Mouse (Mus musculus) ES-Bruce4 (cell line): Measurements from ENCODE around the gene Podnl1. TPM values are rescaled to one million over a fixed set of nuclear protein-coding genes. Genes with fewer than 3 reads are reported as not detected.

ENCODE experiments used
- H3K27ac ChIP-seq: 2 replicates; pipeline ENCODE4 v1.5.1; 2012; ENCODE audit warnings: low read length, inconsistent platforms; ENCODE audit not compliant: insufficient read depth
- H3K27me3 ChIP-seq: 2 replicates; pipeline ENCODE4 v1.6.1; 2012; ENCODE audit warnings: mild to moderate bottlenecking, low read length, inconsistent platforms; ENCODE audit not compliant: control insufficient read depth, poor library complexity, insufficient read depth, severe bottlenecking
- H3K36me3 ChIP-seq: 2 replicates; pipeline ENCODE4 v1.6.1; 2012; ENCODE audit warnings: inconsistent platforms, mild to moderate bottlenecking, low read length, moderate library complexity; ENCODE audit not compliant: control insufficient read depth, poor library complexity, insufficient read depth, severe bottlenecking
- H3K4me1 ChIP-seq: one replicate; pipeline ENCODE4 v1.8.1; 2011; ENCODE audit warnings: low read length; ENCODE audit not compliant: control insufficient read depth, insufficient read depth
- H3K4me3 ChIP-seq: 2 replicates; pipeline ENCODE4 v1.5.1; 2011; ENCODE audit warnings: low read depth, mild to moderate bottlenecking, low read length
- H3K9ac ChIP-seq: 2 replicates; pipeline ENCODE4 v1.6.1; 2012; ENCODE audit warnings: low read depth, mild to moderate bottlenecking, inconsistent platforms; ENCODE audit not compliant: poor library complexity, severe bottlenecking
- H3K9me3 ChIP-seq: replicated peaks from 2 replicates; pipeline ENCODE4 v1.6.1; 2012; ENCODE audit warnings: mild to moderate bottlenecking, low read length, inconsistent platforms; ENCODE audit not compliant: control insufficient read depth, poor library complexity, insufficient read depth, severe bottlenecking
- CTCF ChIP-seq: IDR thresholded peaks from one replicate; pipeline ENCODE4 v1.8.1; 2011; ENCODE audit warnings: low read depth, low read length
- EP300 ChIP-seq: IDR thresholded peaks from 2 replicates; pipeline ENCODE4 v1.6.1; 2011; ENCODE audit warnings: low read depth, low read length; ENCODE audit not compliant: insufficient read depth
- POLR2A ChIP-seq: IDR thresholded peaks from one replicate; pipeline ENCODE4 v1.8.1; 2011; ENCODE audit warnings: low read length; ENCODE audit not compliant: insufficient read depth
- polyA plus RNA-seq: library from polyadenylated mRNA; stranded (reverse); fragments of >200 nt; gene quantifications from 2 replicates; pipeline ENCODE4 v1.2.4, GENCODE M21; 2011; ENCODE audit warnings: low read depth; ENCODE audit not compliant: missing spikeins, insufficient read depth, insufficient read length

The Podnl1 gene
- polyA plus RNA-seq, 1 experiment: 0.33 TPM

- Histone ChIP-seq H3K27ac (no peak overlapping the region), H3K4me3 (no peak overlapping the region), H3K9ac (no peak overlapping the region), H3K9me3 (no peaks in the 10 kb centered on the region), H3K27me3 (no peaks in the 10 kb centered on the region), H3K4me1 (no peaks in the 10 kb centered on the region), H3K36me3 (peaks cover 10% of the 10 kb centered on the region)
- no peak for TF ChIP-seq EP300
- TF ChIP-seq CTCF: no peak
- TF ChIP-seq POLR2A: no peak
Observed at GRCm38 (mm10) chr8:84106216-84107040, 19.4 kb upstream of the Podnl1 start.

DNA sequence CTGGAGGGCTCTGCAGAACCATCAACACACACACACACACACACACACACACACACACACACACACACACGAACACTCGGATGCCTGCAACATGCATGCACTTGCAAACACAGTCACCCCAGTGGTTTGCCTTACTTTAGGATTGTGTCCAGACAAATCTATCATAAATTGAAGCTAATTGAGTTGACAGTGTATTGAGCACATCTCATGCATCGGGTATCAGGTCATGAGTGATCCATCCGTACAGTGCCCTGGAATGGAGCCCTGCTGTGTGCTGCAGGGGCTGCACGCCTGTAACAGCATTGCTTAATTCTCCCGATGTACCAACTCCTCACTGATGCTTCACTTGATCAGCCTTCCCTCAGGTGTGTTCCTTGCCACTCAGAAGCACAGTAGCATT is 10.1 kb upstream of the Podnl1 start:
- Histone ChIP-seq H3K9ac (no peak overlapping the region), H3K4me1 (no peaks in the 10 kb centered on the region), H3K27me3 (no peaks in the 10 kb centered on the region), H3K36me3 (no peaks in the 10 kb centered on the region), H3K9me3 (peaks cover 4% of the 10 kb centered on the region), H3K4me3 (no peak overlapping the region), H3K27ac (no peak overlapping the region)
- TF ChIP-seq POLR2A: no peak
- no peak for TF ChIP-seq EP300
- no peak for TF ChIP-seq CTCF

DNA sequence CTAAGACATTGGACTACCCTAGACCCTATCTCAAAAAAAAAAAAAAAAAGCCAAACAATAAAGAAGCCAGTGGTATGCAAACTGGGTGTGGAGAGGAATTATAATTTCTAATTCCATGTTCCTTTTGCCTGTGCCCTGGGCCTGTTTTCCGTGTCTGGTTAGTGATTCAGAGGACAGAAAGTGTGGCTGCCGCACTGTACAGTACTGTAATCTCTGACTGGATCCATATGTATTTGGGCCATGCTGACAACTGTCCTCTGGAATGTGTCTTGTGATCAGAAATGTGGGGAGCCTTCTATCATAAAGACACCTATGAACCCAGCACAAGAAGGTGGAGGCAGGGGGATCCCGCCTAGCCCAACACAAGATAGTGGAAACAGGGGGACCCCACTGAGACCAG is 3.6 kb upstream of the Podnl1 start:
- Histone ChIP-seq H3K27me3 (no peaks in the 10 kb centered on the region), H3K4me1 (no peaks in the 10 kb centered on the region), H3K9me3 (peaks cover 4% of the 10 kb centered on the region), H3K9ac (no peak overlapping the region), H3K36me3 (no peaks in the 10 kb centered on the region), H3K4me3 (no peak overlapping the region), H3K27ac (no peak overlapping the region)
- TF ChIP-seq POLR2A: no peak
- no peak for TF ChIP-seq CTCF
- no peak for TF ChIP-seq EP300

- no peaks in the 10 kb centered on the region for H3K36me3 ChIP-seq
- no peaks in the 10 kb centered on the region for H3K9me3 ChIP-seq
- TF ChIP-seq CTCF (no peak), POLR2A (no peak), EP300 (no peak)
- H3K4me3 ChIP-seq: no peak overlapping the region
- no peak overlapping the region for H3K27ac ChIP-seq
- H3K9ac ChIP-seq: no peak overlapping the region
- no peaks in the 10 kb centered on the region for H3K27me3 ChIP-seq
- H3K4me1 ChIP-seq: no peaks in the 10 kb centered on the region
Observed at GRCm38 (mm10) chr8:84126742-84127141, 953 bp downstream of the Podnl1 start.

DNA sequence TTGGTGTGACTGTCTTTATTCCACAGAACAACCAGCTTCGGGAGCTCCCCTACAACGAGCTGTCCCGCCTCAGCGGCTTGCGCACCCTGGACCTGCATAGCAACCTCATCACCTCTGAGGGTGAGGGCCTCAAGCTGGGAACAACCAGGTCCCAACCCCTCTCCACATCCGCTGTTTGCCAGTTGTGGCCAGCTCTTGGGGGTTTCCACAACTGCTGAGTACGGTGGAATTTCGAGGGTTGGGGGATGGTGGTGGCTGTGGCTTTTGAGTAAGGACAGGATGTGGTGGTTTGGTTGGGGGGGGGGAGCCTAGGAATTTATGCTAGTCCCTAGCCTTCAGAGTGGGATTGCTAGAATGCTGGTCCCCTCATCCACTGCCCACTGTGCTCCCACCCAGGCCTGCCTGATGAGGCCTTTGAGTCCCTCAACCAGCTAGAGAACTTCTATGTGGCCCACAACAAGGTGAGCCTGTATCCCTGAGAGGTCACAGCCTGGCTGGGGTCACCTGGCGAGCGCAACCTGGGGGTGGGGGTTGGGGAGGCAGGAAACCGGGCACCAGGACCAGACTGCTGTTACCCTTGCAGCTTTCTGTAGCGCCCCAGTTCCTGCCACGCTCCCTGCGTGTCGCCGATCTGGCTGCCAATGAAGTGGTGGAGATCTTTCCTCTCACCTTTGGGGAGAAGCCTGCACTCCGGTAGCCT is 1.6 kb downstream of the Podnl1 start:
- no peaks in the 10 kb centered on the region for H3K4me1 ChIP-seq
- H3K36me3 ChIP-seq: peaks cover under 1% of the 10 kb centered on the region; the same call in 1 of the 2 replicates
- no peak for TF ChIP-seq POLR2A
- TF ChIP-seq CTCF: no peak
- TF ChIP-seq EP300: no peak
- H3K9me3 ChIP-seq: no peaks in the 10 kb centered on the region
- peak overlapping the region; percentile 19; the same call in 1 of the 2 replicates for H3K9ac ChIP-seq
- no peaks in the 10 kb centered on the region for H3K27me3 ChIP-seq
- no peak overlapping the region for H3K27ac ChIP-seq
- H3K4me3 ChIP-seq: no peak overlapping the region; the same call in 1 of the 2 replicates

DNA sequence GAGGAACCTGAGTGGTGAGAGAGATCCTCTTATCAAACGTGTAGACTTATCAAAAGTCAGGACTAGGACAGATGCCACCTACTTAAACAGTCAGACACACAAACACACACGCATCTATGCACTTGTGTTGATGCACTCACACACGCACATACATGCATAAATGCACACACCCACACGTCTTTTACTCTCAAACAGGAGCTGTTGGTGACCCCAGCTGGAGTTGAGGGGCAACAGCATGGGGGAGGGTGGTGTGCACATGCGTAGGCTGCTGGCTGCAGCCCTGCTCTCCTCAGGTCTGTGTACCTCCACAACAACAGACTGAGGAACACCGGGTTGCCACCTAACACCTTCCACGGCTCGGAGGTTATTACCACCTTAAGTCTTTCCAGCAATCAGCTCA is 2.5 kb downstream of the Podnl1 start:
- no peaks in the 10 kb centered on the region for H3K27me3 ChIP-seq
- H3K9ac ChIP-seq: no peak overlapping the region
- no peak overlapping the region for H3K27ac ChIP-seq
- no peaks in the 10 kb centered on the region for H3K9me3 ChIP-seq
- H3K36me3 ChIP-seq: peaks cover 10% of the 10 kb centered on the region
- TF ChIP-seq CTCF (no peak), POLR2A (no peak), EP300 (no peak)
- no peak overlapping the region for H3K4me3 ChIP-seq
- no peaks in the 10 kb centered on the region for H3K4me1 ChIP-seq
